Mouse (Mus musculus) gastrocnemius, postnatal 14 days (tissue): ENCODE measurements around the gene Gm10972. TPM values are rescaled to one million over a fixed set of nuclear protein-coding genes. Genes with fewer than 3 reads are reported as not detected.
"Not testable (repeated sequence)": the region's sequence is repeated elsewhere in the genome, so short reads cannot be mapped to it uniquely, and the experiment has no call there.

Source experiments
- DNase-seq: peaks from one replicate; pipeline ENCODE4 v3.0.0; 2021; ENCODE audit warnings: mixed read lengths
- intact Hi-C: fragments of 180-260 bp; cut with DNase I; formaldehyde crosslinking; loops from one replicate; pipeline ENCODE4 v1.15.1; 2025; ENCODE audit warnings: low total_unique reads
- long read RNA-seq, 2 experiments: library from polyadenylated mRNA; stranded (forward); transcript quantifications; one replicate each; pipeline ENCODE4 v2.0.0; 2021
- total RNA-seq, 2 experiments: library from RNA; stranded (reverse); gene quantifications; 2 replicates each; pipeline ENCODE4 v1.2.3; 2021

Gm10972 gene
- not detected for total RNA-seq
- long read RNA-seq, experiment 1, result 0 reads
- long read RNA-seq, experiment 2, result 0 reads

GRCm38 (mm10) chr3:94642495-94643162, at the start of gene Gm10972:
Gene Gm10972, plus strand, starts transcription at chr3:94643112.
- not testable (repeated sequence) for DNase-seq
- intact Hi-C loops, result loop anchor here (10.0 kb wide), 1 partner anchor 92 kb away; no protein-coding TSS in a partner anchor

GRCm38 (mm10) chr3:94595871-94596287, 47.0 kb upstream of the Gm10972 start:
- intact Hi-C loops, result no loop called here
- no peak for DNase-seq

GRCm38 (mm10) chr3:94597224-94597779, 45.6 kb upstream of the Gm10972 start:
- intact Hi-C loops, result no loop called here
- no peak for DNase-seq

GRCm38 (mm10) chr3:94601959-94602358, 41.0 kb upstream of the Gm10972 start:
- peak; percentile 45 for DNase-seq
- intact Hi-C loops, result loop anchor here (5.0 to 10.0 kb wide), 3 partner anchors 67 to 237 kb away; partner anchors contain the start of gene C2cd4d

GRCm38 (mm10) chr3:94609621-94610020, 33.3 kb upstream of the Gm10972 start:
- intact Hi-C loops, result loop anchor here (10.0 kb wide), 2 partner anchors 75 to 245 kb away; partner anchors contain the start of gene C2cd4d
- no peak for DNase-seq

- intact Hi-C loops, result no loop called here
- DNase-seq, result peak; percentile 44
These were observed 32.3 kb upstream of the Gm10972 start for GRCm38 (mm10) chr3:94610581-94610980.

- intact Hi-C loops, result no loop called here
These were observed 31.6 kb upstream of the Gm10972 start for GRCm38 (mm10) chr3:94611343-94611742.

GRCm38 (mm10) chr3:94611834-94612233, 31.1 kb upstream of the Gm10972 start:
- DNase-seq, result no peak
- intact Hi-C loops, result no loop called here

More at GRCm38 (mm10) chr3:94611343-94611742, 31.6 kb upstream of the Gm10972 start:
- DNase-seq, result peak; percentile 17

- intact Hi-C loops, result no loop called here
These were observed 30.6 kb upstream of the Gm10972 start for GRCm38 (mm10) chr3:94612274-94612673.

GRCm38 (mm10) chr3:94613258-94613878, 29.5 kb upstream of the Gm10972 start:
- intact Hi-C loops, result no loop called here
- peak; percentile 28 for DNase-seq

More at GRCm38 (mm10) chr3:94612274-94612673, 30.6 kb upstream of the Gm10972 start:
- no peak for DNase-seq

GRCm38 (mm10) chr3:94616717-94617116, 26.2 kb upstream of the Gm10972 start:
- intact Hi-C loops, result no loop called here
- peak; percentile 16 for DNase-seq

GRCm38 (mm10) chr3:94621740-94622507, 21.0 kb upstream of the Gm10972 start:
- intact Hi-C loops, result loop anchor here (10.0 kb wide), 1 partner anchor 223 kb away; no protein-coding TSS in a partner anchor
- DNase-seq, result no peak

- DNase-seq, result no peak
- intact Hi-C loops, result loop anchor here (10.0 kb wide), 1 partner anchor 222 kb away; no protein-coding TSS in a partner anchor
These were observed 20.4 kb upstream of the Gm10972 start for GRCm38 (mm10) chr3:94622550-94622949.

GRCm38 (mm10) chr3:94624281-94624680, 18.6 kb upstream of the Gm10972 start:
- intact Hi-C loops, result loop anchor here (10.0 kb wide), 1 partner anchor 221 kb away; no protein-coding TSS in a partner anchor
- DNase-seq, result no peak

GRCm38 (mm10) chr3:94628712-94629111, 14.2 kb upstream of the Gm10972 start:
- intact Hi-C loops, result loop anchor here (10.0 kb wide), 1 partner anchor 216 kb away; no protein-coding TSS in a partner anchor
- DNase-seq, result no peak

- intact Hi-C loops, result loop anchor here (10.0 kb wide), 1 partner anchor 215 kb away; no protein-coding TSS in a partner anchor
- DNase-seq, result no peak
These were observed 13.0 kb upstream of the Gm10972 start for GRCm38 (mm10) chr3:94629876-94630275.

- no peak for DNase-seq
- intact Hi-C loops, result loop anchor here (10.0 kb wide), 1 partner anchor 86 kb away; no protein-coding TSS in a partner anchor
These were observed 6.1 kb downstream of the Gm10972 start for GRCm38 (mm10) chr3:94648755-94649590.

GRCm38 (mm10) chr3:94650409-94650808, 7.5 kb downstream of the Gm10972 start:
- DNase-seq, result no peak
- intact Hi-C loops, result no loop called here
